Mouse (Mus musculus) c-Kit-positive CD71-positive TER-119-positive erythroid progenitor cells, embryonic 14.5 days (primary cell): ENCODE results near the gene Dnm3.
"Not testable (repeated sequence)": the region's sequence is repeated elsewhere in the genome, so short reads cannot be mapped to it uniquely, and the experiment has no call there.

ENCODE experiments used
- DNase-seq: peaks from one replicate; pipeline ENCODE4 v3.0.0-alpha.2; 2013; ENCODE audit warnings: low spot score

Dnm3 gene

DNA sequence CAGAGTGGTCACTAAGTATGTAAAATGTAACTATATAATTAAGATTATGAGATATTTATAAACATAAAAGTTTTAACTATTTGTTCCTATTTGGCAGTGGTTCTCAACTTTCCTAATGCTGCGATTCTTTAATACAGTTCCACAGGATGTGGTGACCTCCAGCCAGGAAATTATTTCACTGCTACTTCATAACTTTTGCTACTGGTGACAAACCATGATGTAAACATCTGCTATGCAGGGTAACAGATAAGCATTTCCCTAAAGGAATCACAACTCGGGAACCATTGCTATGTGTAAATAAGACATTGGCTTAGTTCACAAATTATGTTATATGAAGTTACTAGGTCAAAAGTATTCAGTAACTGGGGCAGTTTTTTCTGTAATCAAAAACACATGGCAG lies 48.9 kb downstream of the Dnm3 start:
- DNase-seq: no peak

- DNase-seq: no peak
Measured at GRCm38 (mm10) chr1:162425930-162426478, 51.8 kb downstream of the Dnm3 start.

GRCm38 (mm10) chr1:162422826-162423225 lies 55.0 kb downstream of the Dnm3 start:
- DNase-seq: no peak

DNA sequence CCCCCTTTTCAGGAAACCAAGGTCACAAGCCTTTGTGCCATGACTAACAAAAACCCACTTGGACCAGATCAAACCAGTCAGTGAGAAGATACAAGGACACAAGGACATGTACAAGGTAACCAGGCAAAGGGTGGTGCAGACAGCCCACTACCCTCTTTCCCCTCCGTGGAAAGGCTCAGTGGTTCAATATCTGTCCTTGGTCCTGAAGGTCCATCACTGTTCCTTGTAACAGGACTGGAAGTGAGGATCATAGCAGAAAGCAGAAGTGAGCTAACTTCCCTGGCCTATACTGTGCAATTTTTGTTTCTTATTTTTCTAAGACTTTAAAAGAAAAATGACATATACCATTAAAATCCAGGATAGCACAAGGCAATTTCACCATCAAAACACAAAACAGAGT lies 64.0 kb downstream of the Dnm3 start:
- no peak for DNase-seq

- no peak for DNase-seq
Measured at GRCm38 (mm10) chr1:162412787-162413429, 64.9 kb downstream of the Dnm3 start.

DNA sequence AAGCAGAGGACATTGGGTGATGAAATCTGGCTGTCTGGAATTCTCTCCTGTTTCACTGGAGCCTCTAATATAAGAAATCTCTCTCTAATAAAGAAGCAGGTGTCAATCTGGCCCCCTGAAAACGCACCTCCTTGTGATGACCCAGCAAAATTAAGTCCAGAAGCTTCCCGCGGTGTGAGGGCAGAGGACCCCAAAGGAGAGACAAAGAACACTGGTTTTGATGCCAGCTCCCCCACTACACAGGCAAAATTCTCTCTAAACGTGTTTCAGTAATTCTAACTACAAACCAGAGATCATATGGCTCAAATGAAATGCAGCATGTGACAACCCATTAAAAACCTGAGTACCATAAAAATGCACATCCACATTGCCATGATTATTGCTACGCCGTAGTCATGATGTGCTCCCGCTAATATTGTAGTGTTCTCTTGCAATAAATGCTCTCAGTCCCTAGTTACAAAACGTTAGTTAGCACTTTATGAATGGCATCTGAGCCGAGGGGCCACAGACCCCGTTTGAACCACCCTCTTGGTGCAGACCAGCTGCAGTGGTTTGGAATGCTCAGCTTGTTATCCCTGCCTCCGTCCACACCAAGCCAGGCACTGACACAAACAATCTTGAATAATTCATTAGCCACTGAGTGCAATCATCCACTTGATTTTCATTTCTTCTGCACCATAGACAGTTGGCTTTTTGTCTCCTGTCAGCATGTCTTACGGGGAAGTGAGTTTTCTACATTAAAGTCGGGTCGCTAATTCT lies 67.4 kb downstream of the Dnm3 start:
- DNase-seq: no peak

GRCm38 (mm10) chr1:162394549-162394948 lies 83.3 kb downstream of the Dnm3 start:
- DNase-seq: no peak

- no peak for DNase-seq
Measured at GRCm38 (mm10) chr1:162388442-162389165, 89.2 kb downstream of the Dnm3 start.

DNA sequence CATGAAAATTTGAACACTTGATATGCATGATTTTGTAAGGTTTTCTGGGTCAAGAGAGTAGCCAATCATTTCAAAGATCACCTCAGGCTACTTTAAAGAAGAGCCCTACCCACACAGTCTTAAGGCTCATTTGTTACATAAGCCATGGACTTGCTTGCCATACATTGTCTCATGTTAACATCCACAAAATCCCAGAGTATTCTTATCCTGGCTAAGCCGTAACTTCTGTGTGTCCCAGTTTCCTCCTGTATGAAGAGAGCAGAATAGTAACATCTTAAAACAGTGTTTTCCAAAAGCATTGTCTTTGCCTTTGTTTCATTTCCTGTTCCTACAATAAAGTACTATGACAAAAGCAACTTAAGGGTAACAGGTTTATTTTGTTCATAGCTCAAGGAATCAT lies 104.8 kb downstream of the Dnm3 start:
- not testable (repeated sequence) for DNase-seq

DNA sequence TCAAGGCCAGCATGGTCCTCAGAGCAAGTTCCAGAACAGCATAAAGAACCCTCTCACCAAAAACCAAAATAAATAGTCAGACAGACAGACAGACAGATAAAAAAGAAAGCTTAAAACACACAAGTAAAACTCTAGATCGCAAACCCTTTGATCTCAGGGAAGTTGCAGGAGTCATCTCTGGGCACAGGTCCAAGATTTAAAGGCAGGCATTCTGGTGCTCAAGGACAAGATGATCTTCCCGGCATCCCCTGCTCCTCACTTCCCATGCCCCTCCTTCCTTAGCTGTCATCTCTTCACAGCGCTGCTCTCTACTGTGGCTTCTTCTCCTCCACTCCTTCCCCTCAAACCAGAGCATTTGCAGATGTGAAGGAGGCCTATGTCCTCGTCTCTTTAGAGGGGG lies 108.1 kb downstream of the Dnm3 start:
- no peak for DNase-seq

DNA sequence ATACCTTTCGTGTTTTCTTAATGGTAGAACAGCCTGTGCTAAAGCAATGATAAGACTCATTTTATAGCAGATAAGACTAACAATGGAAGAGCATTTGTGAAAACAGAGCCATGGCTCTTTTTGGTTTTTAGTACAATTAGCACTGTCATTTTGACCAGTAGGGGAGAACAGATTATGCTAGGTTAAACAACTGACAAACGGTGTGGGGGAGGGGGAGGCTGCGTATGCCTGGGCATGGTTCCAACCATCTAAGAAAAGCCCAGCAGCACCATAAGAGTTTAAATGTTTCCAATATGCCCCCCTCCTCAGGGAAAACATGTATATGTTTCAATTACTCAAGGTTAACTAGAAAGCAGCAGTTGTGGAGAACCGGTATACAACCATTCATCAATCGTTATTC lies 115.9 kb downstream of the Dnm3 start:
- no peak for DNase-seq

GRCm38 (mm10) chr1:162359270-162359669 lies 118.6 kb downstream of the Dnm3 start:
- no peak for DNase-seq

DNA sequence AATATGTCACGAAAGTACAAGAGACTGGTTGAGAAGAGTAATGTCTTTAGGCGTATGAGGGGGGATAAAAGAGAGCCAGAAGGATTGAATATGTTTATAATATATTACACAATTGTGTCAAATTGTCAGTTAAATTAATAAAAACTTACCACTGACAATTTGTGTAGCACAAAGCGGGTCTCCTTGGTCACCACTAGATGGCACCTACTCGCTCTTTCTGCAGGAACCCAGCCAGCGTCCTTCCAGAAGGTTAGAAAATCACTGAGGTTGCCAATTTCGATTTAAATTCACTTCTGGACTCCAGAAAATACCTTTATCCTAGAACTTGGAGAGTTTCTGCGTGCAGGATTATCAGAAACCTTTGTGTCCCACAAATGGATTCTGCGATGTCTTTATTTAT lies 119.8 kb downstream of the Dnm3 start:
- DNase-seq: no peak

- DNase-seq: no peak
Measured at GRCm38 (mm10) chr1:162356481-162356880, 121.4 kb downstream of the Dnm3 start.

DNA sequence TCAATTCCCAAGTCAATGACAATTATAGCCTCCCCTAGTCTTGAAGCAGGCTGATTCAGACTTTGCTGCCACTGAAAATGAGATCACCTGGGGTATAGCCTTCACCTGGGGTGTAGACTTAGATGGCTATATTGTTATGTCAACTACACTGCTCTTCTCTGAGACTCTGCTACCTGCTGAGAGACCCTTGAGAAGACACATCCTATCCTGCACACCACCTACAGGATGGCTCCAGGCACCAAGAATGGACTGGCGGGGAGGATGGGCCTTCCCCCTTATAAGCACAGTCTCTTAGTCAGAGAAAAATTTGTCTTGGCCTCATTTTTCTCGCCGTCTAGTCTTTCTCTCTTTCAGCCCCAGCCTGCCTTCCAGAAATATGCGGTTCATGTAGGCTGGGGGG lies 123.1 kb downstream of the Dnm3 start:
- DNase-seq: no peak

- DNase-seq: no peak
Measured at GRCm38 (mm10) chr1:162353831-162354230, 124.0 kb downstream of the Dnm3 start.

- no peak for DNase-seq
Measured at GRCm38 (mm10) chr1:162349306-162349705, 128.5 kb downstream of the Dnm3 start.

GRCm38 (mm10) chr1:162346456-162347011 lies 131.3 kb downstream of the Dnm3 start:
- no peak for DNase-seq

DNA sequence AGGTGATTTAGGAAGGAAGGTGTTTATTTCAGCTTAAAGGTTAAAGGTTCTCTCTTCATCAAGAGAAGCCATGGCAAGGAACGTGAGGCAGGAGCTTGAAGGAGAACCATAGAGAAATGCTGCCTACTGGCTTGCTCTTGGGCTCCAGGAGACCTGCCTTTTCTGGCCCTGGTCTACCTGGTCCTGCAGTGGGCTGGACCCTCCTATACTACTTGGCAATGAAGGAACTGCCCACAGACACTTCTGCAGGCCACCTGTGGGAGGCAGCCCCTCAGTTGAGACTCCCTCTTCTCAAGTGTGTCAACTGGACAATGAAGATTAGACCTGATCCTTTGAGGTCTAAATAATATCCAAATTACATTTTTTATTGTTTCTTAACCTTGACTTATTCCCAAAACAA lies 140.7 kb downstream of the Dnm3 start:
- no peak for DNase-seq

- DNase-seq: peak; percentile 6
Measured at GRCm38 (mm10) chr1:162336640-162337039, 141.2 kb downstream of the Dnm3 start.

DNA sequence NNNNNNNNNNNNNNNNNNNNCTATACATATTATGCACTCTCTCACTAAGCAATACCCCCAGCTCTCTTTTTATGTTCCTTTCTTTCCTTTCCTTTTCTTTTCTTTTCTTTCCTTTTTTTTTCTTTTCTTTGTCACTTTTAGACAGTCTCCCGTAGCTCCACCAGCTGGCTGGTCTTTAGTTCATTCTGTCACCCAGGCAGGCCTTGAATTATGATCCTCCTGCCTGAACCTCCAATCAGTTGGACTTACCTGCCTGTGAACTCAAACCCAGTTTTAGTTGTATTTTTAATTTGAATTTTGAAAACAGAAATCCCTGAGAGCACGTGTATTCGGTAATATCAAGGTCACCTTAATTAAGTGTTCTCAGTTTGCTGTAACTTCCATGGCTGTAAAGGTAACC lies 141.6 kb downstream of the Dnm3 start:
- DNase-seq: no peak

GRCm38 (mm10) chr1:162328673-162329072 lies 149.2 kb downstream of the Dnm3 start:
- no peak for DNase-seq

DNA sequence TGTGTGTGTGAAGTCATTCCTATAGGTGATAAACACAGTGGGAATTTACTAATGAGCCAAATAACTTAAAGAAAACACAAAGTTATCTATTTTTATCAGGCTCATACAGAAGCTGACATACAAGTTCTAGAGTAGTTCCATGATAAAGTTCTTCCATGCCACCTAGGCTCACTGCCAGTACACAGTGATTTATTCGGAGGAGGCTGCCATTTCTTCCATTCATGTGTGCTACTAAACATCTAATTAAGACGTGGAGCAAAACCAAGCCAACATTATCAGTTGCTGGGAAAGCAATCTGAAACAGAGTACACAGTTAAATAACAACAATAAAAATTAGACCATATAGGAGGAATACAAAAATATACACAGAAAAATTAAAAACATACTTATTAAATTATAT lies 150.2 kb downstream of the Dnm3 start:
- DNase-seq: no peak
